Mouse (Mus musculus): ENCODE data around the gene Ccsap.
A peak's percentile ranks its signal among the peaks of the same experiment; 100 is the strongest.

Ccsap gene

DNA sequence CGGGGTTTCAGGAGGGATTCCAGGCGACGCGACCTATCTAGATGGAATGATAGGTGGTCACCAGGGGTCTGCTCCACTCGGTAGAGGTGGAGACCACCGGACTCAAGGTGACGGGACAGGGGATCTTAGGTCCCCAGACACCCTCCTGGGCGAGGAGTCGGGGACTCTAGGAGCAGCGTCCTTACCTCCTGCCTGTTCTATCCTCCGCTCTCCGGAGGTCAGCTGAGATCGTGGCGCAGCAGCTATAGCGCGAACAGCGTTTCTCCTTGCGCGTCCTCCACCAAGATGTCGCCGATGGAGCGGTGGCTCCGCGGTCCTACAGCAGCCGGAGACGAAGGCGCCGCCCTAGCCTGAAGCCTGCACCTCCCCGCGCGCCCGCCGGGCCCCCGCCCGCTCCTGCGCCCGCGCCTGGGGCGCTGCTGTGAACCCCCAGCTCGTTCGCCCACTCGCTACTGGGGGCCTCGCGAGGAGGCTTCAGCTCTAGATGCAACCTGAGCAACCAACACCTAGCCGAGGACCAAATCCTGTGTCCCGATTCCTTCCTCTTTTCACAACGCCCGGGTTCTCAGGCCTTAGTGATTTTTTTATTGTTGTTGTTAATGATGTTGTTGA lies at the start of gene Ccsap:
Gene Ccsap, minus strand, starts transcription at position 562 of the 612 bp plus-strand sequence.
- peak; percentile 14 for DNase-seq (ENCODE audit: low spot score)

DNA sequence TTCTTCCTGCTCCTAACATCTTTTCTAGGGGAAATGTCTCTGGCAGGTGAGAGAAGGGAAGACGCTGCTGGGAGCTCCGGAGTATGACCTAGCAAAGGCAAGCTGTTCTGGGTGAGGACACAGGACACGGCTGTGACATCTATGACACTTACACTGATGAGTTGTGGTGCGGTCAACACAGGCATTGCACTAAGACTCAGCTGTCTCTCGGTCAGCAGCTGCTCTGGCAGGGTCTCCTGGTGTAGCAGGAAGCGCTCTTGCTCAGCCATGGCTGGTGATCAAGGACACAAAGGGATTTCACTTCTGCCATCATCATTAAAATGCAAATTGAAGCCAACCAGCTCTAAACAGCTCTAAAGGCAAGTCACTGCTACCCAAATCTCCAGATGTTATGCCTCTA lies 47.6 kb upstream of the Ccsap start:
- no peak for DNase-seq (ENCODE audit: low spot score)

DNA sequence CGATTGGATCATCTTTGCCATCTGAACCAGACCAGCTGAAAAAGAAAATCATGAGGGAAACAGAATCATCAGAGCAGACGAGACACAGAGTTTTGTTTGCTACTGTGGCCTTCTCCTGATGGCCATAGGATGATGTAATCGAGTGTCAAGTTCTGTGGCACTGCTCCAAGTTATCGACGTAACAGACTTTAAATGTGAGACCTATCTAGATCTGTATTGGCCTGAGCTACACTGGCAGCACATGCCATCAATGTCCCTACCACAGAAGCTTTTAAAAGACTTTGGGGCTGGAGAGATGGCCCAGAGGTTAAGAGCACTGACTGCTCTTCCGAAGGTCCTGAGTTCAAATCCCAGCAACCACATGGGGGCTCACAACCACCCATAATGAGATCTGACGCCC lies 42.6 kb upstream of the Ccsap start:
- no peak for DNase-seq (ENCODE audit: low spot score)

DNA sequence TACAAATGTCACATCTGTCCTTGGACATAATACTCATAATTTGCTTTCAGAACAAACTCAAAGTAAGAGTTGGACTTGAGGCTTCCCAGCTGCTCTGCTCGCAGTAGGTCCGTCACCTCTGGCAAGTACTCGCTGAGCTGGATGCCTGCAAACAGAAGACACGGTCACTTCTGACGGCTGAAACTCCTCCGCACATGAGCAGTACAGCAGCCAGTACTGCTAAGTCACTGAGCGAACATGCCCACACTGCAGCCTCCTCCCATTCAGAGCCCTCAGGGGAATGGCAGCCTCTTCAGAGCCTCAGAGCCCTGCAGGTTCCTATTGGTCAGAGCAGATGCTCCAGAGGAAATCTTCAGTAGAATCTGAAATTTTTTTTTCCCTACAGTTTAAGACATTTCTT lies 39.4 kb upstream of the Ccsap start:
- DNase-seq (ENCODE audit: low spot score): peak; percentile 3

DNA sequence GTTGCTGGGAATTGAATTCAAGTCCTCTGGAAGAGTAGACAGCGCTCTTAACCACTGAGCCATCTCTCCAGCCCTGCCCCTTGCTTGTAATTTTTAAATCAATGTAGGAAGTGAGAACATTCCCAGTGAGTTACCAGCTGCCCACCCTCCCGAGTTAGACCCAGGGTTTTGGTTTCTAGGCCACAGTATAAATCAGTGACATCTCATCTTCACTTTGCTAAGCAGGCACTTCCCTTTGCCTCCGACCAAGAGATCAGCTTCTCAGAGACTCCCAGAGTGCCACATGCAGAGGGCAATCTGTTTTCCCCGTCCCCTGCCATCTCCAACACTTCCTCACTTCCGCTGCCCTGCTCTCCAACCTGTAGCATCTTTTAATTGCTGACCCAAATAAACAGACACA lies 38.6 kb upstream of the Ccsap start:
- DNase-seq (ENCODE audit: low spot score): no peak

DNA sequence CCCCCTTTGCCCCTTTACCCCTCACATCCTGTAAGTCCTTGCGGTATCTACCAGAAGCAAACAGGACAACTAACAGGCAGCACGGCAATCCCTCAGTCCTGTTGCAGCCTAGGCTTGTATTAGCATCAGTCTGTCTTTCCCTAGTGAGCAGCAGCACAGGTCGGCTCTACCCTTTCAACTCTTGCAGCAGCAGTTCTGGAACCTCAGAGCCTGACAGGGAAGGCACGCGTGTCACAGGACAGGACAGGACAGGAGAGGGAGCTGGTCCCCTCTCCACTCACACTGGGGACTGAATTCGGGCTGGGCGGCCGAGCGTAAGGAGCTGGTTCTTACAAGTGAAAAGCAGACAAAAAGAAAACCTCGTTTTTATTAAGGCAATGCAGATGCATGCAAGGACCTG lies 36.8 kb upstream of the Ccsap start:
- DNase-seq (ENCODE audit: low spot score): no peak

DNA sequence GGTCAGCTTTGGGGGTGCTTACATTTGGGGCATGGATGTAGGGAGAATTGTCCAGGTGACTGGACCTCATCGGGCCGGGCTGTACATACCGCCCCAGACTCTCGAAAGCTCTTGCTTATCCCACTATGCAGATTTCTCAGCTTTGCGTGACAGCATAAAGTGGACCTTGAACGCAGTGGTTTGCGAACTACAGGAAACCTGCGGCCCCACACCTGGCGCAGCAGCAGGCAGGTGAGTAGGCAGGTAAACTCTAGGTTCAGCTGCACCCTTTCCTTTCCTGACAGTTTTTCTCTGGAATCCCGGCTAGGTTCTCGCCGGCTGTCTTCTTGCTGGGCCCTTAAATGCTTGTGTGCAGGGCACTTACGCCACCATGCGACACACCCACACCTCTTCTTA lies 36.4 kb upstream of the Ccsap start:
- DNase-seq (ENCODE audit: low spot score): no peak

DNA sequence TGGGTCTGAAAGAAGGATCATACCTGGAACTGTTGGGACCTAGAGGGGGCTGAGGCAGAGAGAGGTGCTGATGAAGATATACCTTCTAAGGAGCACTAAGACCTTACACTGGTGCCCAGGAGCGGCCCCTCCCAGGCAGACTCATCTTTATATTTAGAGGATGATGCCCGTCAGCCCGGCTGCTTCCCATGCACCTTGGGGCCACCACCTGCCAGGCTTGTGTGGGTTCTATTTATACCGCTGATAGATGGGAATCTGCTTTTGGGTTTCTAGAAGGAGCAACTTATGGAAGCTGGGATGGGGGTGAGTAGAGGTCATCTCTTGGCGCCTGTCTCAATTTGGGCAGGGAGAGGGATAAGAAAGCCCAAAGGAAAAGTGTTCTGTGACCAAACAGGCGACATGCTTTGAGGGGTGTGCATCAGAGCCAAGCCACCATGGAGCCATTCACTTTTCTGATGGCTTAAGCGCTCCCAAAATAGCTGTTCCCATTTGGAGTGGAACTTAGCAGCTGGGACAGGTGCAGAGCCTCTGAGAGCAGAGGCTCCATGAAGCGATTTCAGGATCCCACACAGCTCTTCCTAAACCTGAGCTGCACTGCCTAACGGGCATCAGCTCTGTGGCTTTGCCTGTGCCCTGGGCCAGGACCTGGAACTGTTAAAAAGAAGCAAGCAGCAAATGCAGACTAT lies 35.8 kb upstream of the Ccsap start:
- no peak for DNase-seq (ENCODE audit: low spot score)

DNA sequence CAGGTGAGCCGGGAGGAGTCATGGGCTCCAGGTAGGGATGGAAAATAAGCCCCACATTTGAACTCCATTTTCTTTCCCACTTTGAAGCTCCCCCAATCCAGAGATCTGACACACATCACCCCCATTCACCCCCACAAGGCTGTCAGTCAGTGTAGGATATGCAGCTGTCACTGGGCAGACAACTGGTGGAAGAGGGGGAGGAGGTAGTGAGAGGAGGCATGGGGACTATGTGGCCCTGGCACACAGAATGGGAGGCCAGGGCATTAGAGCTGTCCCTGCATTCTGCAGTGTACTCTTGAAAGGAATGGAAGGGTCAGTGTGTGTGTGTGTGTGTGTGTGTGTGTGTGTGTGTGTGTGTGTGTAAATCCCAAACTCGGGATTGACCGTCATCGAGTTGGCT lies 35.2 kb upstream of the Ccsap start:
- no peak for DNase-seq (ENCODE audit: low spot score)

DNA sequence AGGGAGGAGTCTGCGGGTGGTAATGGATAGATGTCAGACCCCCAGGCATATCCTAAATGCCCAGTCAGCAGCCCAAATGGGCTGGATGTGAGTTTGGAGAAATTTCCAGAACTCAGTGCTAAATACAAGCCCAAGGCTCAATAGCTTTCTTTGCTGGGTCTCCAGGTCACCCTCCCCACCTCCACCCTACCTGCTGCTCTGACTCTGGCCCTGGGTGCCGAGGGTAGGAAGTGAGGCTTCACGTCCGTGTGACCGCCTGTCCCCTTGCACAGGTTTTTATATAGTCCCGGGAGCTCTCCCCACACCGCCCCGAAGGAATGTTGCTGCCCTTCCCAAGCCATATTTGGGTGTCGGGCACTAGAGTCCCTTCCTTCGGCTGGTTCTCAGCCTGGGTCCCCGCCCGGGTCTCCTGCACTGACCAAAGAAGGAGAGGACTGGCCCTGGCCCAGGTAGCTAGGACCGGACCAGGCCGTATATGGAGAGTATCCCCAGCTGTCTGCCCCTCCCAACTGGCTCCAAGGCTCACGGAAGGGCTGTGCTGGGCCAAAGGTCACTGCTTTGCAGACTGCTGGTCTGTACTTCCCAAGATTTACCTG lies 34.6 kb upstream of the Ccsap start, which contains the start of gene Acta1:
Gene Acta1, minus strand, starts transcription at position 250 of the 596 bp plus-strand sequence.
- no peak for DNase-seq (ENCODE audit: low spot score)

DNA sequence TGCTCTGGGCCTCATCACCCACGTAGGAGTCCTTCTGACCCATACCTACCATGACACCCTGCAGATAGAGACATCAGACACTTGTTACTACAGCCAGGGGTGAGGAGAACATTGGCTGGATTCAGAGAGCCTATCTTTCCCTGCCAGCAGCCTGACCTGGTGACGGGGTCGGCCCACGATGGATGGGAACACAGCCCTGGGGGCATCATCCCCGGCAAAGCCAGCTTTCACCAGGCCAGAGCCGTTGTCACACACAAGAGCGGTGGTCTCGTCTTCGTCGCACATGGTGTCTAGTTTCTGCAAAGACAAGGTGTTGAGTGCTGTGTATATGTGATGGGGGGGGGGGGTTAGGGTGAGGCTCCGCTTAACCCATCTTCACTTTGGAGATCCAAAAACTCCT lies 33.4 kb upstream of the Ccsap start:
- no peak for DNase-seq (ENCODE audit: low spot score)

DNA sequence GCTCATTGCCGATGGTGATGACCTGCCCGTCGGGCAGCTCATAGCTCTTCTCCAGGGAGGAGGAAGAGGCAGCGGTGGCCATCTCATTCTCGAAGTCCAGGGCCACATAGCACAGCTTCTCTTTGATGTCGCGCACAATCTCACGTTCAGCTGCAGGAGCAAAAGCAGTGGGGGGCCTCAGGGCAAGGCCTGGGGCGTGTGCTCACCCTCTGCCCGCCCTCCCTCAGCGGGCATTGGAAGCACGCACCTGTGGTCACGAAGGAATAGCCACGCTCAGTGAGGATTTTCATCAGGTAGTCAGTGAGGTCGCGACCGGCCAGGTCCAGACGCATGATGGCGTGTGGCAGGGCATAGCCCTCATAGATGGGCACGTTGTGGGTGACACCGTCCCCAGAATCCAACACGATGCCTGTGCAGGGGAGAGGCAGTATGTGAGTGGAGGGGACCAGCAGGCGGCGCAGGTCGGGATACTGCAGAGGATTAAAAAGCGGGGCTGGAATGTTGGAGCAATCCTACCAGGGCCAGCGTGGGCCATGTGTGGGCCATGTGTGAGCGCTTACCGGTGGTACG lies 32.7 kb upstream of the Ccsap start:
- DNase-seq (ENCODE audit: low spot score): no peak

DNA sequence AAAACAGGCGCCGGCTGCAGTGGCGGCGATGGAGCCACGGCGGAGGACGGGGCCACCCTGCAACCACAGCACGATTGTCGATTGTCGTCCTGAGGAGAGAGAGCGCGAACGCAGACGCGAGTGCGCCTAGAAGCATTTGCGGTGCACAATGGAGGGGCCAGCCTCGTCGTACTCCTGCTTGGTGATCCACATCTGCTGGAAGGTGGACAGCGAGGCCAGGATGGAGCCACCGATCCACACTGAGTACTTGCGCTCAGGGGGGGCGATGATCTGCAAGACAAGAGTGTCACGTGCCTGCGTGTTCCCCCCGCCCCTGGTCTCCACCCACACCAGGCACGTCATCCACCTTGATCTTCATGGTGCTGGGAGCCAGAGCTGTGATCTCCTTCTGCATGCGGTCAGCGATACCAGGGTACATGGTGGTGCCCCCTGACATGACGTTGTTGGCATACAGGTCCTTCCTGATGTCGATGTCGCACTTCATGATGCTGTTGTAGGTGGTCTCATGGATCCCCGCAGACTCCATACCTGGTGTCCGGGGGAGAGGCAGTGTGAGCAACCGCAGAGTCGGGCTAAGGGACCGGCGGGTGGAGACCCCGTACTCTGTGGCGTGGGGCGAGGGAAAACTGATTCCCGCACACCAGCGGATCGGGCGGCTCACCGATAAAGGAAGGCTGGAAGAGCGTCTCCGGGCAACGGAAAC lies 32.0 kb upstream of the Ccsap start:
- no peak for DNase-seq (ENCODE audit: low spot score)

DNA sequence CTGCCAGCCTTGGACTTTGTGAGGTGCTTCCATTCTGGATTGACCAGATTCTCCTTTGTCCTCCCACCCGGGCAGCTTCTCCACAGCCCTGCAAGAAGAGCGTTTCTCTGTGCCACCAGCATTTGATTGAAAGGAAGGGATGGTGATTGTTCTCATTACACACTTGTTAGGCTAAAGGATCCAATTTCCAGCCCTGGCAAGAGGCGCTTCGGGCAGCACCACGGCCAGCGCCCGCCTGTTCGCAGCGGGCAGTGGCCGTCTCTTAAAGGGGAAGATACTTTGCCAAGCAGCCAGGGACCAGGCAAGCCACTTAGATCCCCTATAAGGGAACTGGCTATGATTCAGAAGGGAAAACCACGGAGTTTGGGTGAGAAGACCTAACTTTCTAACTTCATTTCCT lies 31.3 kb upstream of the Ccsap start:
- no peak for DNase-seq (ENCODE audit: low spot score)

DNA sequence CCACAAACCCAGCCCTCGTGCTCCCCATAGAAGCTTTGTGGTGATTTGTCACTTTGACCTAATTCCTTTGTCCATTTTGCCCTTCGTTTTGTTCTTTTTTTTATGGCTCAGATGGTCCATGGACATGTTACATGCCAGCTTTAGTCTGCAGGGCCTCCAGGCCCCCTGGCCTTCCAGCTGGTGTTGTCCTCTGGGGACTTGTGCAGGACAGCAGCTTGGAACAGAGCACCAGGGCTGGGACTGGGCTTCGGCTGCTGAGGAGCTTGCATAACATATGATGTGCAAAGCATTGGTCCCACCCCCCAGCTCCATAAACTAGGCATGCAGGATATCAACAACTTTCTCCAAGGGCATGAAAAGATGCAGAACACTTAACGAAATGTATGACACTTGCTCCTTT lies 29.8 kb upstream of the Ccsap start:
- no peak for DNase-seq (ENCODE audit: low spot score)

DNA sequence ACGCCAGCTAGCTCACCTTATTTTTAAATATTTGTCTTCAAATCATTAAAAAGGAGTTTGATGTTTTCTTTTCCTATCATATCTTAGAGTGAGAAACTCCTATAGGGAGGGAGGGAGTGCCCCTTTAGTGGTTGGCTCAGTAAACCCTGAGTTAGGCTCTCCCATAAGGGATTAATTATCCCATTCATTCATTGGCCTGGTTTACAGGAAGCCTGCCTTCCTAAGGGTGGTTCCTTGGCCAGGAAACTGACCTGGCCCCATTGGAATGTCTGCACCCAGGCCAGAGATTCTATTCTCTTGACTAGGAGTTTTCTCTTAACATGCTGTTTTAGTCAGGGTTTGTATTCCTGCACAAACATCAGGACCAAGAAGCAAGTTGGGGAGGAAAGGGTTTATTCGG lies 27.9 kb upstream of the Ccsap start:
- no peak for DNase-seq (ENCODE audit: low spot score)

DNA sequence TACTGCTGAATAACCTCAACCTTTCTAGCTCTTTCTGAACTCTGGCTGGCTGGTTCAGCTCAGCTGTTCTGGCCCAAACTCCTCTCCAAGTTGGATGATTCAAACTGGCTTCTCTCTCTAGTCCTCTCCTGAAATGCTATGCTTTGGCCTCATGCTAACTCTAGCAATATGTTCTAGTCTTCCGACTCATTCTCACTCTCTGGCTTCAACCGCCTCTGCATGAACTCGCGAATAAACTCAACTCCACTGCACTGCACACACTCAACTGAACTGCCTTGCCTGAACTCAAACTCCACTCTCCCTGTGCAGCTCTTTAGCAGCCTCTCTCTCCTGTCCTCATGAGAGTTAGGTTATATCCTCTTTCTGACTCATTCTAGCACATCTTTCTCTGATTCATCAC lies 27.2 kb upstream of the Ccsap start:
- no peak for DNase-seq (ENCODE audit: low spot score)

DNA sequence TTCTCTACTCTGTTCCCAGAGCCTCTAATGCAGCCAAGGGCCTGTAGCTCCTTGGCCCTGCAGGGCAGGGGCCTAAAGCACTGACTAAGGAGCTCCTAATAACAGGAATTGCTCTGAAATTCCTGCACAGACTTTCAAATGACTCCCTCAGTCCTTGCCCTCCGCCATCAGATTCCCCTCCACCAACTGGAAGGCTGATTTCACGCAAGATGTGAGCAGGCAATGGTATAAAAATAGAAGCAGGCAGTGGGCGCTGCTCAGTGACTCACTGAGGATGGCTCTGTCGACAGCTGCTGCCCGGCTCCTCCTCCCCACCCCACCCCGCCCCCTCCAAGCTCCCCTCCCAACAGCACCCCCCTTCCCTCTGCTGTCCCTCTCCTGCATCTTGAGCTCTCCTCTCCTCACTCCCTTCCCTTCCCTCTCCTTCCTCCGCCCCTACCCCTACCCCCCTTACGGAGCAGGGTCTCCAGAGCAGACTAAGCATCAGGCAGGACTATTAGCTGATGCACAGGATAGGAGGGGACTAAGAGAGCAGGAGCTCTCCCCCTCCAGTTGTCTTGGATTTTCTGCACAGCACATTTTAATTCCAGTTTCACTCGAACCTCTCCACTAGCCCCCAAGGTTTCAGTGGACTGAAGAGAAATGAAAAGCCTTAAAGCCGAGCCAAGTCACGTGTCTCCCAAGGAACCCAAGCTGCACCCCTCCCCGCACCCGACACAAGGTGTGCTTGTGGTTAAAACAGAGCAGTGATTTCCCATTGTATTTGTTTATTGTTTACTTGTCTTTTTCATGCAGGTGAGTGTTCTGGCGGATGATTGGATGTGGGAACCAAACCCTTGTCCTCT lies 24.9 kb upstream of the Ccsap start:
- DNase-seq (ENCODE audit: low spot score): no peak

DNA sequence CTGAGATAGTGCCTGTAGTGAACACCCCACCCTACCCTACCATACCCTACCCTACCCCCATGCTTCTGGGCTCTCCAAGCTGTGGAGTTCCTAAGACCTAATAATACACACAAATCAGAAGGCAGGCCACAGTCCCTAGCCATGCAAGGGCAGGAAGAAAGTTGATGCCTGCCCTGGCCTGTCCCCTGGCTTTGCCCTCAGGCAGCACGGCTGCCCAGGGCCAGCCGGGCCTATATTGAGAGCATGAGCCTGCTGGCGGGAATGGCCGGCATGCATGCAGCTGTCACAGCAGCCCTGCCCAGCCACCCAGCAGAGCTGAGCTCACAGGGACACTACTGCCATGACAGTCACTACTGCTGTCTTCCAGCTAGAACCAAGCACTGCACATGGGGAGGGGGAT lies 23.1 kb upstream of the Ccsap start:
- DNase-seq (ENCODE audit: low spot score): no peak

DNA sequence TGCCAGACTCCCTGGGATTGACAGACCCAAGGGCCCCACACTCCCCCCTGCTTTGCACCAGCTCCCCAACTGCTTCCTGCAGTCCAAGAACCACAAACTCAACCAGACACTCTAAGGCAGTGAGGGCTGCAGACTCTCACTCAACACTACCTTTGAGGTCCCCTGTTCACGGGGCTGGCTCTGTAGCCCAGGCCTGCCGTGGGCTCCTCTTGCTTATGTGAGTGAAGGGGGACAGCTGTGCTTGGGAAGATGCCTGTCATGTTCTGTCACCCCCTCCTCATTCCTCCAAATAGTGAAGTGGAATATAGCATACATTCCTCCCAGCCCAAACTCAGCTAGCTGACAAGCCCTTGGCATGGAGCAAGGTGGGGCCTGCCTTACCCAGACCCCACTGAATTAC lies 22.4 kb upstream of the Ccsap start:
- no peak for DNase-seq (ENCODE audit: low spot score)

DNA sequence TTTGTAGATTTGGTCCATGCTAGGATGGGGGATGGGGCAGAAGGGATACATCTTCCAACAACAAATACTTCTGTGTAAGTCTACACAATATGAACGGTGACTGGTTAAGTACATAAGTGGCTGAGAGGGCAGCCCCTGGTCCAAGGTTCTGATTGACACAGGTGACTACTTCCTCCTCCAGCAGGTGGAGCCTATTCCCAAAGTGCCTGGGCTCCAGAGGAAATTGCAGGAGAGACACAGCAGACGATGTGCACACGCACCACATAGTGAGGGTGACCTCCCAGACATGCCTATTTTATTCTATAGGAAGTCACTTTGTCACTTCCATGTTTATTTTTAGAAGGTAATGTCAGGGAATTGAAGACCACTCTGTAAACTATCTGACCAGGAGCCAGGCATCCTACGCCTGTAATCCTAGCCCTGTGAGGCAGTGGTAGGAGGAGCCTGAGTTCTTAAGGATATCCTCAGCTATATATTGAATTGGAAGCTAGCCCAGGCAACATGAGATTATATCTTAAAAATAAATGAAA lies 20.9 kb upstream of the Ccsap start:
- DNase-seq (ENCODE audit: low spot score): no peak

DNA sequence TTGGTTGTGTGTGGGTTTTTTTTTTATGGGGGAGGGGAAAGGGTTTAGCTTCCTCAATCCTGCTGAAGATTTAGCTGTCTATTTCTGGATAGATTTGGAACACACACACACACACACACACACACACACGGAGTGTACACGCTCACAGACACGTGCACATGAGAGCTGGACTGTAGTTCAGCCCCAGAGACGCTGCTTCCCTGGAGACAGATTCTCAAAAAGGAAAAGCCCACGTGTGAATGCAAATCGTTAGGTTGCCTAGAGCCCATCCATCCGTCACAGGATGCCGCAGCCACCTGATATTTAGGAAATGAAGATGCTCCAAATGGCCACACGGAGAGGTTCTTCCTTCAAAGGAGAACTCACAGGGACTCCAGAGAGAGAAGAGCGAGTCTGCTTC lies 20.3 kb upstream of the Ccsap start:
- DNase-seq (ENCODE audit: low spot score): no peak

Measured in lung, postnatal 25 days (tissue).